In the genomic region with DNA sequence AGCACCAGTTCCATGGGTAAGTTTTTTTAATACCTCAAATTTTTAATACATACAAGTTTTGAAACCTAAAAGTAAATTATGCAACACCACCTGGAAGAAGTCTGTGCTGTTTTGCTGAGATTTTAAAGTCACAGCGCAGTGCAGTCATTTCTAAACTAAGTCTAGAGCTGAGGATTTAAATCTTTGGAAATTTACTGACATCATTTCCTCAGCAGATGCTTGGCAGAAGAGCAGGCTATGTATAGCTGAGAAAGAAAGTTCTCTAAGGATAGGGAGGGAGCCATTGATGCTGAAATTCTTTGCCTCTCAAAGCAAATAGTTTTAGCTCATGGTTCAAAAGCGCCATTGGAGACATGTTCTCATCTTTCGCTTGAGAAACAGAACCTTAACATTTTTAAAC, we compare ENCODE assay signal across 27 mouse cellular contexts.
DNase-seq lines count a peak whose midpoint lies in the region; ATAC-seq lines count a peak whose summit lies in the region.
"Had no signal": no experiment of that assay in that cellular context is flagged by ENCODE, and none has a peak within 500 bp of the region (broad histone marks: within the 10 kb centered on the region; RNA-seq: fewer than 3 reads in every experiment).

No protein-coding gene starts in this region.

- no peaks in the 10 kb centered on the region for H3K36me3 ChIP-seq in embryonic facial prominence, embryonic 14.5 days (ENCODE audit: control insufficient read depth, insufficient read depth, low read length)
- H3K36me3 ChIP-seq in embryonic facial prominence, embryonic 10.5 days (replicated peaks), result no peaks in the 10 kb centered on the region
- H3K36me3 ChIP-seq: embryonic facial prominence, embryonic 15.5 days; forebrain, embryonic 10.5 days; G1E; heart, embryonic 10.5 days; hindbrain, embryonic 12.5 days had no signal

- no peaks in the 10 kb centered on the region for H3K27me3 ChIP-seq in embryonic facial prominence, embryonic 14.5 days (replicated peaks; ENCODE audit: control insufficient read depth, insufficient read depth, low read length)
- H3K27me3 ChIP-seq in embryonic facial prominence, embryonic 10.5 days (replicated peaks; ENCODE audit: low read depth, poor library complexity, severe bottlenecking), result no peaks in the 10 kb centered on the region
- H3K27me3 ChIP-seq: embryonic facial prominence, embryonic 15.5 days; hindbrain, embryonic 12.5 days had no signal

- WGBS in embryonic facial prominence, embryonic 14.5 days, result 79% methylated on average over 3 of the region's 3 CpGs
- 87% methylated on average over 3 of the region's 3 CpGs for WGBS in embryonic facial prominence, embryonic 10.5 days

- no peaks in the 10 kb centered on the region for H3K9me3 ChIP-seq in embryonic facial prominence, embryonic 14.5 days (ENCODE audit: control insufficient read depth, low read length)
- no peaks in the 10 kb centered on the region for H3K9me3 ChIP-seq in embryonic facial prominence, embryonic 10.5 days
- H3K9me3 ChIP-seq: embryonic facial prominence, embryonic 15.5 days; forebrain, embryonic 10.5 days; G1E; heart, embryonic 10.5 days; hindbrain, embryonic 12.5 days had no signal

- peak; percentile 17 for DNase-seq in embryonic facial prominence, embryonic 14.5 days (ENCODE audit: low spot score)
- DNase-seq in embryonic facial prominence, embryonic 10.5 days (ENCODE audit: low spot score), result no peak
- peak; percentile 12 for DNase-seq in layer of hippocampus, adult 9-11 months
- no peak for DNase-seq in layer of hippocampus, adult 9-10 months (ENCODE audit: low spot score)
- peak; percentile 40 for DNase-seq in right cerebral cortex, adult 18-20 months
- no peak for DNase-seq in right cerebral cortex, postnatal 4 days
- peak; percentile 19 to 35 for DNase-seq in left cerebral cortex, adult 9 months (ENCODE audit: low spot score in 2 of 2)
- no peak for DNase-seq in lung, postnatal 14 days
- DNase-seq: adrenal gland, adult 8-10 months; adrenal gland, postnatal 36 days; B cell, adult 2 months; cerebellum, adult 11 months; cerebellum, adult 8-10 months; cerebellum, postnatal 25 days; gastrocnemius, postnatal 10 days; heart, adult 18-20 months; heart, postnatal 10 days; heart, postnatal 4 days had no signal

- H3K9ac ChIP-seq in embryonic facial prominence, embryonic 14.5 days (ENCODE audit: low read depth, low read length), result no peak overlapping the region
- H3K9ac ChIP-seq: embryonic facial prominence, embryonic 15.5 days; hindbrain, embryonic 12.5 days had no signal

- no peak overlapping the region for H3K27ac ChIP-seq in embryonic facial prominence, embryonic 14.5 days (replicated peaks; ENCODE audit: low read depth, low read length)
- no peak overlapping the region for H3K27ac ChIP-seq in embryonic facial prominence, embryonic 10.5 days (replicated peaks)
- H3K27ac ChIP-seq: embryonic facial prominence, embryonic 15.5 days; forebrain, embryonic 10.5 days; heart, embryonic 10.5 days; hindbrain, embryonic 12.5 days had no signal

- no peak overlapping the region for H3K4me3 ChIP-seq in embryonic facial prominence, embryonic 14.5 days (ENCODE audit: low read depth, low read length)
- no peak overlapping the region for H3K4me3 ChIP-seq in embryonic facial prominence, embryonic 10.5 days
- H3K4me3 ChIP-seq: embryonic facial prominence, embryonic 15.5 days; erythroblast, embryonic 14.5 days; forebrain, embryonic 10.5 days; heart, embryonic 10.5 days; hindbrain, embryonic 12.5 days had no signal

- ATAC-seq in embryonic facial prominence, embryonic 14.5 days (ENCODE audit: low read depth), result no peak
- ATAC-seq: CD4-positive, CD25-positive, alpha-beta regulatory T cell, adult 4 months; forebrain, embryonic 14.5 days; hindbrain, embryonic 16.5 days had no signal

- H3K4me1 ChIP-seq in embryonic facial prominence, embryonic 14.5 days (ENCODE audit: control insufficient read depth, insufficient read depth, low read length), result no peaks in the 10 kb centered on the region
- H3K4me1 ChIP-seq in embryonic facial prominence, embryonic 10.5 days, result no peaks in the 10 kb centered on the region
- H3K4me1 ChIP-seq: embryonic facial prominence, embryonic 15.5 days; forebrain, embryonic 10.5 days; heart, embryonic 10.5 days; hindbrain, embryonic 12.5 days had no signal

- H3K4me2 ChIP-seq in embryonic facial prominence, embryonic 14.5 days (ENCODE audit: low read depth, low read length), result no peak overlapping the region
- H3K4me2 ChIP-seq: embryonic facial prominence, embryonic 15.5 days; hindbrain, embryonic 12.5 days had no signal

Comparison
In these comparisons a context has a peak if more than half of its experiments do, and no peak if none do; other contexts are left out.
1. DNase-seq: peak in embryonic facial prominence, embryonic 14.5 days (single experiment), layer of hippocampus, adult 9-11 months (single experiment), right cerebral cortex, adult 18-20 months (single experiment) and left cerebral cortex, adult 9 months (2 of 2); none in embryonic facial prominence, embryonic 10.5 days (single experiment), layer of hippocampus, adult 9-10 months (single experiment), right cerebral cortex, postnatal 4 days (single experiment) and lung, postnatal 14 days (single experiment).